Mouse (Mus musculus) thymus, adult 2 months (tissue): Measurements from ENCODE around the gene H1foo.

Experiments
- CTCF ChIP-seq: fragments of 200-500 bp; IDR thresholded peaks from 2 replicates; pipeline ENCODE4 v1.5.1; 2012; ENCODE audit warnings: mild to moderate bottlenecking, control low read depth, low read length, moderate library complexity, borderline replicate concordance; ENCODE audit not compliant: control insufficient read depth, poor library complexity, insufficient read depth; ENCODE audit errors: extremely low read depth
- POLR2A ChIP-seq: fragments of 200-500 bp; IDR thresholded peaks from 2 replicates; pipeline ENCODE4 v1.6.1; 2012; ENCODE audit warnings: mild to moderate bottlenecking, low read length, control low read depth, moderate library complexity; ENCODE audit not compliant: control insufficient read depth, poor library complexity, insufficient read depth; ENCODE audit errors: extremely low read depth

GRCm38 (mm10) chr6:115973139-115973875 is 28.6 kb downstream of the H1foo start:
- TF ChIP-seq POLR2A = no peak
- no peak for TF ChIP-seq CTCF
